Mouse (Mus musculus): ENCODE data around the gene Kcnd3.
A peak's percentile ranks its signal among the peaks of the same experiment; 100 is the strongest.

The Kcnd3 gene

GRCm38 (mm10) chr3:105592246-105592645, 140.1 kb downstream of the Kcnd3 start:
- no peak for DNase-seq

GRCm38 (mm10) chr3:105600483-105600882, 148.4 kb downstream of the Kcnd3 start:
- no peak for DNase-seq

GRCm38 (mm10) chr3:105602966-105603365, 150.8 kb downstream of the Kcnd3 start:
- peak; percentile 39 for DNase-seq

- no peak for DNase-seq
These were observed 153.6 kb downstream of the Kcnd3 start for GRCm38 (mm10) chr3:105605726-105606125.

- no peak for DNase-seq
These were observed 156.7 kb downstream of the Kcnd3 start for GRCm38 (mm10) chr3:105608857-105609256.

- no peak for DNase-seq
These were observed 159.6 kb downstream of the Kcnd3 start for GRCm38 (mm10) chr3:105611531-105612422.

- DNase-seq: no peak
These were observed 160.3 kb downstream of the Kcnd3 start for GRCm38 (mm10) chr3:105612423-105612814.

GRCm38 (mm10) chr3:105616861-105617743, 165.0 kb downstream of the Kcnd3 start:
- no peak for DNase-seq

GRCm38 (mm10) chr3:105621154-105621553, 169.0 kb downstream of the Kcnd3 start:
- DNase-seq: no peak

- DNase-seq: no peak
These were observed 171.0 kb downstream of the Kcnd3 start for GRCm38 (mm10) chr3:105623137-105623536.

- no peak for DNase-seq
These were observed 173.8 kb downstream of the Kcnd3 start for GRCm38 (mm10) chr3:105625961-105626360.

- DNase-seq: no peak
These were observed 175.1 kb downstream of the Kcnd3 start for GRCm38 (mm10) chr3:105627258-105627657.

GRCm38 (mm10) chr3:105632296-105632695, 180.2 kb downstream of the Kcnd3 start:
- DNase-seq: no peak

- no peak for DNase-seq
These were observed 180.9 kb downstream of the Kcnd3 start for GRCm38 (mm10) chr3:105633021-105633420.

- DNase-seq: no peak
These were observed 190.1 kb downstream of the Kcnd3 start for GRCm38 (mm10) chr3:105642186-105642585.

GRCm38 (mm10) chr3:105643566-105643965, 191.4 kb downstream of the Kcnd3 start:
- no peak for DNase-seq

GRCm38 (mm10) chr3:105648889-105649567, 196.9 kb downstream of the Kcnd3 start:
- DNase-seq: no peak

GRCm38 (mm10) chr3:105653544-105654380, 201.6 kb downstream of the Kcnd3 start:
- peak; percentile 27 for DNase-seq

GRCm38 (mm10) chr3:105655031-105655585, 203.0 kb downstream of the Kcnd3 start:
- DNase-seq: no peak

- no peak for DNase-seq
These were observed 208.4 kb downstream of the Kcnd3 start for GRCm38 (mm10) chr3:105660530-105660929.

GRCm38 (mm10) chr3:105663043-105663442, 210.9 kb downstream of the Kcnd3 start:
- no peak for DNase-seq

Data from right cerebral cortex, postnatal 25 days (tissue).